ENCODE assay signal across 8 mouse cellular contexts in the genomic region with DNA sequence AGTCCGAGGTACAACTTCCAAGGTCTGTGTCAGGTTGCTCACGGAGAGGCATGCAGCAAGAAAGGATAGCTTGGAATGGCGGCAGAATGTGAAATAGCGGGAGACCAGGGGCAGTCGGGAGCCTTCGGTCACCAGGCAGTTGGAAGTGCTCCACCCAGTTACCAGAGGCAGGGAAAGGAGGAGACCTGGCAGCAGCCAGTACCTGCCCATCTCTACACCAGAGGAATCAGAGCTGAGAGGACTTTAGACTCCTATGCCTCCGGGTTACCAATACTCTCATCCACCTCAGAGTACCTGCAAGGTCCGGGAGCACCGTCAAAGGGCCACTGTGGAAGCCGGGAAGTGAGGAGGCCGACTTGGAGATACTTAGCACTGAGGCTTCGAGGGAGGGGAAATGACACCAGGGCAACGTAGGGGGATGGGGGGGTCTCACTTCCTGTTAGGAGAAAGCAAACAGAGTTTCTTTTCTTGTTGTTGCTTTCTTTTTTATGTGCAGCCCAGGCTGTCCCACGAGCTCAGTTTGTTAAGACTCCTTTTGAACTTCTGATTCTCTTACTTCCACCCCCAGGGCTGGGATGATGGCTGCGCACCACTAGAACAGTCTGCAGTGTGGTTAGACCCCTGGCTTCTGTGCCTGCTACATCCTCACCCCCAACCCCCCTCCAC. TPM values are rescaled to one million over a fixed set of nuclear protein-coding genes. Genes with fewer than 3 reads are reported as not detected.
DNase-seq lines count a peak whose midpoint lies in the region; ATAC-seq and TF ChIP-seq lines count a peak whose summit lies in the region.

A gene (minus strand): TSS at position 374 of the 666 bp plus-strand sequence.

- H3K36me3 ChIP-seq in limb, embryonic 11.5 days (ENCODE audit: control insufficient read depth, insufficient read depth, low read length) = no peaks in the 10 kb centered on the region
- H3K36me3 ChIP-seq in midbrain, embryonic 16.5 days (ENCODE audit: control insufficient read depth, insufficient read depth, low read length) = no peaks in the 10 kb centered on the region

- 0 out of 2 replicates have a peak within 1 kb of the TSS, but pooled peaks have one; percentile 7 for H3K4me2 ChIP-seq in limb, embryonic 11.5 days (ENCODE audit: low read depth, severe bottlenecking)
- no peak within 1 kb of the TSS for H3K4me2 ChIP-seq in midbrain, embryonic 16.5 days (ENCODE audit: low read length)

- 45% methylated on average over 15 of the region's 15 CpGs for WGBS in limb, embryonic 11.5 days
- 74% methylated on average over 15 of the region's 15 CpGs for WGBS in midbrain, embryonic 16.5 days

- no peak for TF ChIP-seq POLR2A in embryonic fibroblast, embryonic 13.5 days (IDR thresholded peaks at IDR 0.05; ENCODE audit: low read depth, low read length)

- H3K27ac ChIP-seq in embryonic fibroblast, embryonic 13.5 days (ENCODE audit: insufficient read depth, low read length) = 0 out of 2 replicates have a peak within 1 kb of the TSS, but pooled peaks have one; percentile 7
- peak within 1 kb of the TSS; percentile 30; the same call in 1 of the 2 replicates for H3K27ac ChIP-seq in limb, embryonic 11.5 days (replicated peaks; ENCODE audit: low read depth, low read length)
- H3K27ac ChIP-seq in midbrain, embryonic 16.5 days (ENCODE audit: low read length) = no peak within 1 kb of the TSS

- H3K27me3 ChIP-seq in limb, embryonic 11.5 days (ENCODE audit: control insufficient read depth, insufficient read depth, low read length) = no peaks in the 10 kb centered on the region
- no peaks in the 10 kb centered on the region for H3K27me3 ChIP-seq in midbrain, embryonic 16.5 days (ENCODE audit: control insufficient read depth, insufficient read depth, low read depth, low read length)

- no peak within 1 kb of the TSS for H3K9ac ChIP-seq in limb, embryonic 11.5 days (ENCODE audit: low read length)
- no peak within 1 kb of the TSS for H3K9ac ChIP-seq in midbrain, embryonic 16.5 days (ENCODE audit: low read depth, low read length)

- TF ChIP-seq CTCF in embryonic fibroblast, embryonic 13.5 days (IDR thresholded peaks at IDR 0.05; ENCODE audit: borderline replicate concordance, insufficient read depth, low read length) = no peak

- no peak for ATAC-seq in limb, embryonic 11.5 days (ENCODE audit: insufficient number of reproducible peaks, low FRiP score, low TSS enrichment, low read depth)
- no peak for ATAC-seq in midbrain, embryonic 16.5 days

- H3K4me3 ChIP-seq in embryonic fibroblast, embryonic 13.5 days (ENCODE audit: insufficient read depth, low read length) = no peak within 1 kb of the TSS
- H3K4me3 ChIP-seq in limb, embryonic 11.5 days (ENCODE audit: low read depth, low read length) = no peak within 1 kb of the TSS
- H3K4me3 ChIP-seq in midbrain, embryonic 16.5 days (ENCODE audit: low read depth, low read length) = no peak within 1 kb of the TSS

- peak; percentile 57 for DNase-seq in lung, postnatal 10 days
- no peak for DNase-seq in lung, postnatal 4 days
- DNase-seq in limb, embryonic 11.5 days (ENCODE audit: low spot score) = no peak
- peak; percentile 82 for DNase-seq in thymus, postnatal 0 days (ENCODE audit: low spot score)
- DNase-seq in Muller cell, postnatal 12 days (ENCODE audit: inconsistent ontology term) = no peak
- DNase-seq in gastrocnemius, postnatal 10 days = no peak

- peaks cover 6% of the 10 kb centered on the region; the same call in 1 of the 2 replicates for H3K4me1 ChIP-seq in embryonic fibroblast, embryonic 13.5 days (ENCODE audit: control insufficient read depth, insufficient read depth, low read length)
- H3K4me1 ChIP-seq in limb, embryonic 11.5 days (ENCODE audit: control insufficient read depth, insufficient read depth, low read length) = peaks cover 13% of the 10 kb centered on the region
- H3K4me1 ChIP-seq in midbrain, embryonic 16.5 days (ENCODE audit: control insufficient read depth, insufficient read depth, low read length) = no peaks in the 10 kb centered on the region

- H3K9me3 ChIP-seq in limb, embryonic 11.5 days (ENCODE audit: control insufficient read depth, low read length) = no peaks in the 10 kb centered on the region
- no peaks in the 10 kb centered on the region for H3K9me3 ChIP-seq in midbrain, embryonic 16.5 days (replicated peaks; ENCODE audit: control insufficient read depth, low read length, poor library complexity, severe bottlenecking)

RNA-seq across cellular contexts. Expression of the gene that starts here (rescaled TPM):
- polyA plus RNA-seq in embryonic fibroblast, embryonic 13.5 days (2011; ENCODE audit: insufficient read length, low read depth, missing spikeins) = not detected in 2 replicates
- polyA plus RNA-seq in limb, embryonic 11.5 days (2014; fragmentation: Nextera tagmentation; extraction: Ambion mirVana) = 0.21 and 0.29 TPM in 2 replicates
- polyA plus RNA-seq in thymus, postnatal 0 days (2015; fragmentation: Nextera tagmentation; extraction: Ambion mirVana) = 11.0 and 13.9 TPM in 2 replicates
- total RNA-seq in gastrocnemius, postnatal 10 days (2021) = under 1 TPM; 0.16 TPM
- 1.9 and 4.1 TPM in 2 replicates for polyA plus RNA-seq in midbrain, embryonic 16.5 days (2015; fragmentation: Nextera tagmentation; extraction: Ambion mirVana)

Comparison
In these comparisons a context has a peak if more than half of its experiments do, and no peak if none do; other contexts are left out.
1. DNase-seq: peak in lung, postnatal 10 days (single experiment) and thymus, postnatal 0 days (single experiment); none in lung, postnatal 4 days (0 of 2), limb, embryonic 11.5 days (single experiment), Muller cell, postnatal 12 days (single experiment) and gastrocnemius, postnatal 10 days (single experiment).